Mouse (Mus musculus) activated CD4-positive, CD25-positive, alpha-beta regulatory T cell, adult 4 months (primary cell): ENCODE results near the gene 5031439G07Rik. TPM values are rescaled to one million over a fixed set of nuclear protein-coding genes. Genes with fewer than 3 reads are reported as not detected.

Experiments used
- ATAC-seq: one replicate; pipeline ENCODE4 v1.8.0; 2017
- polyA plus RNA-seq, 2 experiments: library from polyadenylated mRNA; unstranded; fragments of 100-300 nt; shearing (Covaris generic); gene quantifications; one replicate each; pipeline ENCODE4 v1.2.1; 2017

Gene 5031439G07Rik
- polyA plus RNA-seq, 2 experiments from 2014 or later: 1.2 TPM

DNA sequence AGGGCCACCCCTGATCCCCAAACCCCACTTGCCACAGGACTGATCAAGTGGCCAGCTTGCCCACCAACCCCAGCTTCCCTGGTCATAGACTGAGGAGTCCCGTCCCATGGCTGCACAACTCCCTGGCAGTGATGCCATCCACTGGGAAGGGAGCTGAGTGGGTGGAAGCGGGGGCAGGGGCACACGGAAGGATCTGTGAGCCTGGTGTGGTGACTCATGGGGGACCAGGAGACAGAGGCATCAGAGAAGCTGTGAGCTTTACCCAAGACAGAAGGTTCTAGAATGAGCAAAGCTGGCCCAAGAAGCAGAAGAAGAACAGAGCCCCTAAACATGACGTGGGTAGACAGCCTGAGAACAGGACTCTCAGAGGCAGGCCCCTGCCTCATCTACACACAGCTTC is 38.3 kb downstream of the 5031439G07Rik start:
- no peak for ATAC-seq

DNA sequence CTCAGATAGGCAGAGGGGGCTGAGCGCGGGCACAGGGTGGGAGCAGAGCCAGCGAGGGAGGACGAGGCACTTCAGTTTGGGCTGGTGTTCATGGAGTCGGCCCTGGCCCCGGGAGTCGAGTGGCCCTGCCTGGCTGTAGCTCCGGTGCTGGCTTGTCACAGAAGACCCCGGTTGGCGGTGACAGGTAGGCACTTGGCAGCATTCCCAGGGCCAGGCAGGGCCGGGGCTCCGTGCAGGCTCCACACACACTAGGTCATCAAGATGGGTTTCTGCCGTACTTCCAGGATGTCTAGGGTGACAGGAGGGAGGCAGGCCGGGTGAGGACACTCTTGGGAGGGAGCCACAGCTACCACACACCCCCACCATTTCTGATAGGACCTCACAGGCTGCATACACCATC is 39.4 kb downstream of the 5031439G07Rik start:
- no peak for ATAC-seq

DNA sequence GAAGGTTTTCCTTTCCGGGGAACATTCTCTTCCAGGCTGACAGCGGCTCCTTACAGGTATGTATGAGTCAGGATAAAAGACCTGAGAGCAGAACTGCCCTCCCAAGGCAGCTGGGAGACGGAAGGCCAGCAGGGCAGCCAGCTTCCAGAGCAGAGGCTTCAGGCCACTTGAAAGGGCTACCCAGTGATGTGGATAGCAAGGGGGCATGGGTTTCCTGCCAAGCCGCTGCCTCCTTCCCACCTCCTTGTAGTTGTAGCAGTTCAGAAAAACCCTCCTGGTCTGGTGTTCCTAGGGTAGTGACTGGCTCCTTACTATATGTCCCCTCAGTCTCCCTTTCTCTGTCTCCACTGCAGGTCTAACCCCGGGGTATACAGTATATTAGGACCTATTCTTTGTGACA is 44.0 kb downstream of the 5031439G07Rik start:
- ATAC-seq: no peak

- no peak for ATAC-seq
Observed at GRCm38 (mm10) chr15:84942647-84943285, 45.6 kb downstream of the 5031439G07Rik start.

DNA sequence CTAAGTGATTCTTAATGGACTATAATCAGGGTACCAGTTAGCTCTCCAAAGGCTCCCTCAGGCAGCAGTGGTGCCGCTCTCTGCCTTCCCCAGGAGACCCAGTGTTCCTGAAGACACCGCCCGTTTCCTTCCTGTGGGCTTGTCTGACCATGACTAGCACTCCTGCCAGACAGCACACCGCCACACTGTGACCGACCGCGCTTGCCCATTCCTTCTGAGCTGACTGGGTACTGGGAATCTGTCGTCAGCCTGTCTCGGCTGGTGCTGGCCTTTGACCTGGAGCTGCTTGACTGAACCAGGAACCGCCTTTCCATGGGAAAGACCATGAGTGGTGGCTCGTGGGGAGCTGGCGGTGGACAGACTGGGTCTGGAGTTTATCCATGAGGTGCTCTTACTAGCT is 48.2 kb downstream of the 5031439G07Rik start:
- ATAC-seq: no peak

- ATAC-seq: no peak
Observed at GRCm38 (mm10) chr15:84934901-84935300, 53.5 kb downstream of the 5031439G07Rik start.

GRCm38 (mm10) chr15:84932351-84932750 is 56.0 kb downstream of the 5031439G07Rik start:
- no peak for ATAC-seq

DNA sequence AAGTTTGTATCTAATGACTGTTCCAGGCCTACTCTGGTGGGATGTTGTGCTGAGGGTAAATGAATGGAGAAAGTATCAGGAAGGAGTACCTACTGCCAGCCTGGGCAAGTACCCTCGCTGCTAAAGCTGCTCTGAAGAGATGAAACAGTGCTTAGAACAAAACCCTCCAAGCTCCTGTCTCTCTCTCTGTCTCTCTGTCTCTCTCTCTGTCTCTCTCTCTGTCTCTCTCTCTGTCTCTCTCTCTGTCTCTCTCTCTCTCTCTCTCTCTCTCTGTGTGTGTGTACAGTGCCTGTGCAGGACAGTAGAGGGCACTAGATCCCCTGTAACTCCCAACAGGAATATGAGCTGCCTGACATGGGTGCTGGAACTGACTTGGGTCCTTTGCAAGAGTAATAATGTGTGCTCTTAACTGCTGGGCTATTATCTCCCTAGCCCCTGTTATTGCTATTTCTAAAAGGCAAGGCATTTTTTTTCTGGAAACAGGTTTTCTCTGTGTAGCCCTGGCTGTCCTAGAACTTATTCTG is 62.8 kb downstream of the 5031439G07Rik start:
- no peak for ATAC-seq

DNA sequence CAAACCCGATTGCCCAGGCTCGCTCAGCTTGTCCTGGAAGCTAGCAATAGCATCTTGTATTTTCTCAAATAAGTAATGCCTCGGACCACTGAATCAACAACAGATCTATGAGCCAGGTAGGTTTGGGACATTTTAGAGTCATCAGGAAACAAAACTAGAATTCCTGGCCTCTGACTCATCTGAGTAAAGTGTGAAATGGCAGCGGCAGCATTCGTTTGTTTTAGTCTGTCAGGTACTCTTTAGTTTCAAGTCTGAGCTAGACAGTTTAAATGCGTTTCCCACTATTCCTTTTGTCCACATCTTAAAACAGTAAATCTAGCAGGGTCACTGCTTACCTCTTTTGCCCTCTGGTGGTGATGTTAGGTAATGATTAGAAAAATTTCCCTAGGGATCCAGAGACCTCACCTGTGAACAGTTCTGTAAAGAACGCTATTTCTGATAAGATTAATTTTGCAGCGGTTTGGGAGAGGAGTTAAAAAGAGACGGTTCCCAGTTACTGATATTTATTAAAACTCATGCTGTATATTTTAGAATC is 63.5 kb downstream of the 5031439G07Rik start:
- ATAC-seq: no peak

DNA sequence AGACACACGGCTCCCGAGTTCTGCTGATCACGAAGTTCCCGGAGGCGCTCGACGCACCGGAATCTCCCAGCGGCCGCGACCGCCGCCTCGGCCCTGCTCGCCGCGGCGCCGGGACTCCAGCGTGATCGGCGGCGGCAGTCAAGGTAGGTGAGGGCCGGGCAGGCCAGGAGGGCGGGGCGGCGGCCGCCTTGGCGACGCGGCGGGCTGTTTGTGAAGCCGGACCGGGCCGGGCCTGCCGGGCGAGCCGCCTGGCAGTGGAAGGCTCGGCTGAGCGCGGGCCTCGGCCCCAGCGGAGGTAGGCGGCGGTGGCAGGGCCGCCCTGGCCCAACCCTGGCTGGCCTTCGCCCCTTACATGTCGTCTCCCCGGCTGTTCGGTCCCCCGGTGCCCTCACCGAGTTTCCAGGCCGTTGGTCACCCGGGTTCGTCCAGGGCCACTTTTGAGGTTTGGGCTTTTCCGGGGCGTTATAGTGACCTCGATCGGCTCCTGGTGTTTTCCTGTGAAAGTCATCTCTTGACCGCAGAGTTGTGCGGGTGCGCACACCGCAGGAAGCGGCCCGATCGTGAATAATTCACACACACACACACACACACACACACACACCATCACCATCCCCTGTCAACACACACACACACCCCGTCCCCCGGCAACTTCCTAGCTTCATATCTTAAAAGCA is 64.7 kb downstream of the 5031439G07Rik start:
- peak; percentile 41 for ATAC-seq

DNA sequence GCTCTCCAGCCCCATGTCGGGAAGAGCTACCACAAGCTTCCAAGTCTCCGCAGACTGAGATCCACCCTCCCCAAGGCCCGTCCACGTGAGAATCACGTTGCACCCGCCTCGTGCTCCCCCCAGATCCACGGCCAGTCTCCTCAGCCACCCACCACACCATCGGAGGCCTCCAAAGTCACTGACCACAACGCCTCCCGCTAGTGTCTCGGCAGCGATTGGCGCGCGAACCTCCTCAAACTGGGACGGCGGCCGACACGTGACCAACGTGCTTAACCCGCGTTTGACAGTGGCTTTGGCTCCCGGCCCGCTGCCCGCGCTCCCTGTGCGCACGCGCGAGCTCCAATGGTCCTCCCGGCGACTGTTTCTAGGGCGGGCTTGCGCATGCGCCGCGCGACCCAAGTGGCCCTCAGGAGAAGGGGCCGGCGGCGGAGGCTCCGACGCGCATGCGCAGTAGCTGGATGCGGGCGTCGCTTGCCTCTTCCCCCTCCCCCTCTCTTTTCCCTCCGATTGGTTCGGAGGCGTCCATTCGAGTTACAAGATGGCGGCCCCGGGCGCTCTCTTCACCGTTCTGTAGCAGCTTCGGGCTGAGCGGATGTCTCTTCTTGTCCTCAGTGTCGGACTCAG is 65.4 kb downstream of the 5031439G07Rik start, which contains the start of gene Nup50:
Nup50 (plus strand) TSS at position 528 of the 624 bp plus-strand sequence.
- ATAC-seq: peak; percentile 75

DNA sequence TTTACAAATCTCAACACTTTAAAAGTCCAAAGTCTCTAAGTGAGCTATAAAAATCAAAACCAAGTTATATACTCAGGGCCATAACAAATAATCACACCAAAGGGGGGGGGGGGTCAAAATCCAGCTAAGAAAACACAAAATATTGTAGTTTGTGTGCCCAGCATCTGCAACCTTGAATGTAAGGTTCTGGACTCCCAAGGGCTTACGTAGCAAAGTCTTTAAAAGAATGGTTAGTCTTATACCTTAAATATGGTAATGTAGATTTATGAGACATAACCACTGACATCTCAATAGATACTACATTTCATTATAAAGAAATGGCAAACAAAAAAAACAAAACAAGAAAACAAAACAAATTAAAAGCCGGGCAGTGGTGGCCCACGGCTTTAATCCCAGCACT is 68.4 kb downstream of the 5031439G07Rik start, which contains the start of gene Gm29666:
Gm29666 (minus strand) TSS at position 101 of the 400 bp plus-strand sequence.
- no peak for ATAC-seq

- no peak for ATAC-seq
Observed at GRCm38 (mm10) chr15:84913201-84913600, 75.2 kb downstream of the 5031439G07Rik start.

DNA sequence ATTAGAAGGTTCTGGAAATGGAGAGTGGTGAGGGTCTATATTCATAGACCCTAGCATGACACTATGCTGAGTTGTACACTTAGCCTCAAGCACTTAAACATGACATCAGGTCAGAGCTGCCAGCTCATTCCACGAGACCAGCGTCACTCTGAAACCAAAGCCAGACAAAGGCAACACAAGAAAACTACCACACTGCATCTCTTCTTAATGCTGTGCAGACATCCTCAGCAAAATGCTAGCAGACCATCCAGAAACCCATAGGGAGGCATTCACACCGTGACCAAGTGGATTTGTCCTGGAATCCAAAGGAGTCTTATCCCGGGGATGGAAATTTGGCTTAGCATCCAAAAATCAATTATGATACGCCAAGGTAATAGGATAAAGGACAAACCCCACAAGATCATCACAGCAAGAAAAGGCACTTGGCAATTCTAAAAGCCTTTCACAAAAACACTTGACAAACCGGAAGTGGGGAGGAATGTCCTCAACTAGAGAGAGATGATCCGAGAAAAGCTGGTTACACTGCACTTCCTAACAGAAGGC is 84.4 kb downstream of the 5031439G07Rik start:
- ATAC-seq: no peak

GRCm38 (mm10) chr15:84898077-84898476 is 90.3 kb downstream of the 5031439G07Rik start:
- ATAC-seq: no peak

DNA sequence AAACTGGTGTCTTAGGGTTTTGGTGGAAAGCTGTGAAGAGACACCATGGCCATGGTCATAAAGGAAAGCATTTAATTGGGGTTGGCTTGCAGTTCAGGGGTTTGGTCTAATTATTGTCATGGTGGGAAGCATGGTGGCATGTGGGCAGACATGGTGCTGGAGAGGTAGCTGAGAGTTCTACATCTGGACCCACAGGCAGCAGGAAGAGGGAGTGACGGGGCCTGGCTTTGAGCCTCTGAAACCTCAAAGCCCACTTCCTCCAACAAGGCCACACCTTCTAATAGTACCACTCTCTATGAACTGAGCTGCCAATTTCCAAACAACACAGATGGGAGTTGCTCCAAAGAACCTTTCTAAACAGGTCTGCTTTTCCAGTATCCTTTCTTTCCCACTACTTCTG is 91.7 kb downstream of the 5031439G07Rik start:
- ATAC-seq: peak; percentile 89

DNA sequence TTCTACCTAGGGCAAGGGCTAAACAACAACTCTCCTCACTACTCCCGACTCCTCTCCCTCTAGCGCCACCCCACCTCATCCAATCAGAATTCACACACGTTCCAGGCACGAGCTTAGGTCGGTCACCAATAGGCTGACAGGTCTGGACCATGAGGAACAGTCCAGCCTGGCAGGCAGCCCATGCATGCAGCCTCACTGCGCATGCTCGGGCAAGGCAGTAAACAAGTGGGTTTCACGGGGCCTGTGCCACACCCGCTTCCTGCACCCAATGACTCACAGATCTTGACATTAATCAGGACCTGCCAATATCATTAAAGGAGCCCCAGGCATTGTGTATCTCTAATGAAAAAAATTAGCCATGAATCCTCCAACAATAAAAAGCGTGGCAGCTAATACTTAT is 92.1 kb downstream of the 5031439G07Rik start:
- peak; percentile 64 for ATAC-seq

Other genes with a start within 250 kb of the 5031439G07Rik start
- 1 to 10 TPM; 1.1 to 1.4 TPM for gene Phf21b, start 132.5 kb downstream of the 5031439G07Rik start, polyA plus RNA-seq
- gene Gm29666, start 68.5 kb downstream of the 5031439G07Rik start, polyA plus RNA-seq: under 1 TPM; 0.55 to 0.89 TPM
- 10 to 100 TPM; 22.9 to 24.2 TPM for gene Nup50, start 65.1 kb downstream of the 5031439G07Rik start, polyA plus RNA-seq
- gene Upk3a, start 28.6 kb upstream of the 5031439G07Rik start, polyA plus RNA-seq: not detected
- 10 to 100 TPM; 33.0 to 39.2 TPM for gene Fam118a, start 40.4 kb upstream of the 5031439G07Rik start, polyA plus RNA-seq
- gene Smc1b, start 143.4 kb upstream of the 5031439G07Rik start, polyA plus RNA-seq: not detected
- not detected for gene Ribc2, start 143.5 kb upstream of the 5031439G07Rik start, polyA plus RNA-seq
- under 1 TPM; 0.13 to 0.29 TPM for gene Fbln1, start 217.4 kb upstream of the 5031439G07Rik start, polyA plus RNA-seq